8 mouse cellular contexts compared by ENCODE assay signal in the genomic region with DNA sequence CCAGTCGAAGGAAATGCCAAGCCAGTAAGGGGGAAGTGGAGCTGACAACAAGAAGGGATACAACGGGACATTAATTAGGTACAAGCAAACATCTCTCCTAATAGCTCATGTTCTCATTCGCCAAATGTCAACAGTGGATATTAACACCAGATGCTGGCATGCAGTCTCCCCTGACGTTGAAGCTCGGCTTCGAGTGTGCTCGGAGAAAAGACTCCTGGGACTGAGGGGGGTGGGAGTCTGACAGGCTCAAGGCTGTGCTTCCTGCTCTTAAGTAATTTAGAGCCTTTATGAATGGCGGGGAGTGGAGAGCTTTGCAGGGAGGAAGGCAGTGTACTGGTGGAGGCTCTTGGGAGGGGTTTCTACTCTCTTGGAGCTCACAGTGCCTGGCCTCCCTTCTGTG.
DNase-seq lines count a peak whose midpoint lies in the region; ATAC-seq and TF ChIP-seq lines count a peak whose summit lies in the region.

No protein-coding gene starts in this region.

- no peaks in the 10 kb centered on the region for H3K27me3 ChIP-seq in liver, postnatal 0 days (ENCODE audit: insufficient read depth, low read length)
- no peaks in the 10 kb centered on the region for H3K27me3 ChIP-seq in hindbrain, postnatal 0 days (ENCODE audit: insufficient read depth, low read length)

- ATAC-seq in liver, postnatal 0 days = no peak
- no peak for ATAC-seq in hindbrain, postnatal 0 days
- ATAC-seq in erythroid progenitor cell, adult 5-6 weeks (replicated peaks; ENCODE audit: low FRiP score, poor library complexity, severe bottlenecking) = no peak
- no peak for ATAC-seq in activated CD4-positive, CD25-positive, alpha-beta regulatory T cell, adult 4 months

- no peaks in the 10 kb centered on the region for H3K36me3 ChIP-seq in liver, postnatal 0 days (replicated peaks; ENCODE audit: insufficient read depth, low read length)
- no peaks in the 10 kb centered on the region for H3K36me3 ChIP-seq in hindbrain, postnatal 0 days (ENCODE audit: insufficient read depth, low read length)

- WGBS in liver, postnatal 0 days (ENCODE audit: insufficient replicate concordance) = 41% methylated on average over 8 of the region's 8 CpGs
- 25% methylated on average over 8 of the region's 8 CpGs for WGBS in hindbrain, postnatal 0 days

- no peak overlapping the region for H3K9ac ChIP-seq in liver, postnatal 0 days (replicated peaks)
- no peak overlapping the region for H3K9ac ChIP-seq in hindbrain, postnatal 0 days (replicated peaks; ENCODE audit: low read length)

- no peaks in the 10 kb centered on the region for H3K9me3 ChIP-seq in liver, postnatal 0 days (ENCODE audit: low read length)
- no peaks in the 10 kb centered on the region for H3K9me3 ChIP-seq in hindbrain, postnatal 0 days (ENCODE audit: low read length)

- no peak overlapping the region for H3K27ac ChIP-seq in liver, postnatal 0 days (ENCODE audit: low read depth)
- no peak overlapping the region for H3K27ac ChIP-seq in hindbrain, postnatal 0 days

- H3K4me1 ChIP-seq in liver, postnatal 0 days (ENCODE audit: insufficient read depth) = peaks cover 3% of the 10 kb centered on the region; the same call in 1 of the 2 replicates
- H3K4me1 ChIP-seq in hindbrain, postnatal 0 days (ENCODE audit: insufficient read depth, low read length) = peaks cover 10% of the 10 kb centered on the region

- no peak for TF ChIP-seq CTCF in liver, postnatal 0 days (IDR thresholded peaks at IDR 0.05; ENCODE audit: low read depth)
- no peak for TF ChIP-seq CTCF in hindbrain, postnatal 0 days (IDR thresholded peaks at IDR 0.05; ENCODE audit: low read depth)

- no peak overlapping the region for H3K4me2 ChIP-seq in liver, postnatal 0 days (ENCODE audit: low read depth, low read length)
- H3K4me2 ChIP-seq in hindbrain, postnatal 0 days (ENCODE audit: low read depth, low read length) = 0 out of 2 replicates have a peak overlapping the region, but pooled peaks have one; percentile 5

- no peak for TF ChIP-seq EP300 in liver, postnatal 0 days (IDR thresholded peaks at IDR 0.05; ENCODE audit: low read depth)

- DNase-seq in liver = peak; percentile 7
- DNase-seq in liver, postnatal 0 days = no peak
- peak; percentile 21 to 41 for DNase-seq in gastrocnemius, adult 8-10 months (ENCODE audit: low spot score in 2 of 2)
- peak; percentile 40 for DNase-seq in hindbrain, postnatal 0 days (ENCODE audit: low spot score)
- DNase-seq in lung, postnatal 36 days = peak; percentile 51
- DNase-seq in cerebellum, adult 9-10 months = no peak

- H3K4me3 ChIP-seq in liver, postnatal 0 days (ENCODE audit: low read depth, low read length) = no peak overlapping the region
- H3K4me3 ChIP-seq in hindbrain, postnatal 0 days (ENCODE audit: low read length) = no peak overlapping the region

Comparison
In these comparisons a context has a peak if more than half of its experiments do, and no peak if none do; other contexts are left out.
1. DNase-seq: peak in liver (single experiment), gastrocnemius, adult 8-10 months (2 of 2), hindbrain, postnatal 0 days (single experiment) and lung, postnatal 36 days (single experiment); none in liver, postnatal 0 days (single experiment) and cerebellum, adult 9-10 months (single experiment).